Mouse (Mus musculus): ENCODE measurements around the gene Vmn1r170.
"Not testable (repeated sequence)": the region's sequence is repeated elsewhere in the genome, so short reads cannot be mapped to it uniquely, and the experiment has no call there.

Vmn1r170 gene

GRCm38 (mm10) chr7:23605875-23606274 lies at the start of gene Vmn1r170:
Gene Vmn1r170, plus strand, starts transcription at chr7:23606175.
- not testable (repeated sequence) for DNase-seq (ENCODE audit: low spot score)

GRCm38 (mm10) chr7:23575226-23575625 lies 30.7 kb upstream of the Vmn1r170 start, which contains the start of gene Vmn1r169:
Gene Vmn1r169, plus strand, starts transcription at chr7:23575526.
- DNase-seq (ENCODE audit: low spot score), result not testable (repeated sequence)

DNA sequence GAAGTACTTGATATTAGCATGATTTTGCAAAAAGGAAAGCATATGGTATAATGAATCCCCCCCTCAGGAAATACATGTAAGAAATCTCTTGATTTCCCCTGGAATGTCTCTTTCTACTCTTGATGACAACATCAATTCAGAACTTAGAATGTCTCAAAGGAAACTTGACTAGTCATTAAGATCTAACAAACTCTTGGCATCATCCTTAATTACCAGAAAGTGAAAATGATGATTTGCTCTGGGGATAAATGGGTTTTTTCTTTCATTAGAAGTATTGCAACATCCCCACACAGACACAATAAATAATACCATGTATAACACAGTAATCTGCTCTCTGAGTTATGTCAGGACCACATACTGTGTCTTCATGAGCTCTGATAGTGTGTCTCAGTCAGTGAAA lies 24.4 kb downstream of the Vmn1r170 start, which contains the start of gene Vmn1r171:
Gene Vmn1r171 (plus strand): TSS at position 301 of the 400 bp plus-strand sequence.
- no peak for DNase-seq (ENCODE audit: low spot score)
